Mouse (Mus musculus) mouse trophoblast stem cell (cell line): ENCODE measurements at regions not wholly inside any gene's neighbourhood (a gene's known extent, or its start where the extent isn't known, plus 50 kb on each side); places are given as distances from the start of the nearest gene placed in this dataset.

Experiments used
- in situ Hi-C, 2 experiments: fragments of 300-500 bp; cut with MseI, MboI; formaldehyde crosslinking; loops; 2 replicates in 1 of 2; 3 replicates in 1 of 2; pipeline ENCODE4 v1.15.1; 2025

GRCm38 (mm10) chr7:111242646-111243045, 159.8 kb upstream of the Eif4g2 start:
- in situ Hi-C loops: loop anchor here in 1 of 2 experiments (5.0 kb wide), 1 partner anchor 60 kb away; no protein-coding TSS in a partner anchor

DNA sequence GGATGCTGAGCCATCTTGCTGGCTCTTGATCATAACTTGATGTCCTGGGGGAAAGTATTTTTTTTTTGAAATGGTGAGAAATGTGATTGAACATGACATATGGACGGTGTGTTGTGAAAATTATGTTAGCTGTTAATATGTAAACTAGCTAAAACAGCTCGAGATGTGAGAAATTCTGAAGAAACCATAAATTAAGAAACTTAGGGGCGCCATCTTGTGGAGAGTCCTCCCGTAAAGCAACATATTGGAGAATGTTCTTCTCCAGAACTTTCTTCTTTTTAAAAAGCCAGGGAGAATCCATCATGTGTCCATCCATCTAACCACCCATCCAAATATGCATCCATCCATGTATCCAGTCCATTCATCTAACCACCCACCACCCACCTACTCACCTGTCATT, 158.7 kb upstream of the Eif4g2 start:
- in situ Hi-C loops: loop anchor here in 1 of 2 experiments (5.0 kb wide), 1 partner anchor 59 kb away; no protein-coding TSS in a partner anchor

- in situ Hi-C loops: loop anchor here in 1 of 2 experiments (5.0 kb wide), 1 partner anchor 58 kb away; no protein-coding TSS in a partner anchor
Measured at GRCm38 (mm10) chr7:111240234-111240826, 157.5 kb upstream of the Eif4g2 start.

DNA sequence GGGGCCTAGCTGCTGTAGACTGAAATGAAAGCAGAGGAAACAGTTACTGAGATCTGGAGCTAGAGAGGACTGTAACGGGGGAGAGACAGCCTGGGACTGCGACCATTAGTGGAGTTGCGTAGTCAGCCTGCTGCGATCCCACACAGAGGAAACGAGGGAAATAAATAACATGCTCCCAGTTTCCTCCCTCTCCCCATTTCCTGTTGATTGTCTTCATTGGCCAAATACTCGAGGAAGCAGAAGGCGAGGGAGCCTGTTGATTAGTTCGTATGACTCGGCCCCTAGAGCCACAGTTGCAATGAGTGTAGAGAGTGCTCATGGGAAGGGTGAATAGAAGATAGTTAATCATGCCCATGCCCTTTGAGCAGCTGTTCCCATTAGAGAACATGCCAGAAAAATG, 155.0 kb upstream of the Eif4g2 start:
- in situ Hi-C loops: no loop called here

DNA sequence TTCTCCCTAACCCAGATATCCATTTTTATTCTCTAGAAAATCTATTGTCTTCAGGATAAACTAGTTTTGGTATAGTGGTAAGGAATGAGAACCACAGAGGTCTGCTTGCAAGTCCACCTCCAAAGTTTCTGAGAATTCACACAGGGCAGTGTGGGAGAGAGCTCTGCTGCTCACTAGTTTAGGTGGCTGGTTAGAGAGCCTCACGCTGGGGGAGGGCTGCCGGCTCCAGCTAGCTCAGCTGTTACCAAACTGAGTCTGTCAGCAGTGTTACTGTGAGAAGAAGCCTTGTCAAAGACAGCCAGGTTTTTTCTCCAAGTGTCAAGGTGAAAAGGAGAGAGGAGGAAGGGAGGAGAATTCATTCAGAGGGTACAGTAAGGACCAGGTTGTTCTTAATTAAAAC, 147.8 kb upstream of the Eif4g2 start:
- in situ Hi-C loops: no loop called here

- in situ Hi-C loops: no loop called here
Measured at GRCm38 (mm10) chr7:111227082-111227481, 144.3 kb upstream of the Eif4g2 start.

DNA sequence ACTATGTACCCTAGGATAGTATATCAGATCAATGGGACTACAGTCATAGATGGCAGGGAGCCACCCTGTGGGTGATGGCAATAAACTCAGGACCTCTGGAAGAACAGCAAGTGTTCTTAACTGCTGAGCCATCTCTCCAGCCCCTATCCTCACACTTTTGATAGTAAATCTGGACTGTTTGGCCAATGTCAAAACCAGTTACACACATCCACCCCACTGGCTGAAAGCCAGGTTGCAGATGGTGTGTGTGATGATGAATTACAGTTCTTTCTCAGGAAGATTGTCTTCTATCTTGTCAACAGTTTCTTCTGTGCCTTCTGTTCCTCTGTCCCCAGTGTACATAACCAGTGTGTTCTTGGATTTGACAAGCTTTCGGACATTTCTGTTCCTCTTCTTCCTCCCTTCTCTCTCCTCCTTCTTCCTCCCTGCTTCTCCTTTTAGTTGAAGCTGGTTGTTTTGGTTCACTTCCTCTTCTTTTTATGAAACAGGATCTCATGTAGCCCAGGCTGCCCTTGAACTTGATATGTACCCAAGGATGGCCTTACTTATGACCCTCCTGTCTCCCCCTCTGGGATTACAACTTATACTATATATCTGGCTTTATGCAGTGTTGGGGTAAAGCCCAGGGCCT, 143.3 kb upstream of the Eif4g2 start:
- in situ Hi-C loops: no loop called here

DNA sequence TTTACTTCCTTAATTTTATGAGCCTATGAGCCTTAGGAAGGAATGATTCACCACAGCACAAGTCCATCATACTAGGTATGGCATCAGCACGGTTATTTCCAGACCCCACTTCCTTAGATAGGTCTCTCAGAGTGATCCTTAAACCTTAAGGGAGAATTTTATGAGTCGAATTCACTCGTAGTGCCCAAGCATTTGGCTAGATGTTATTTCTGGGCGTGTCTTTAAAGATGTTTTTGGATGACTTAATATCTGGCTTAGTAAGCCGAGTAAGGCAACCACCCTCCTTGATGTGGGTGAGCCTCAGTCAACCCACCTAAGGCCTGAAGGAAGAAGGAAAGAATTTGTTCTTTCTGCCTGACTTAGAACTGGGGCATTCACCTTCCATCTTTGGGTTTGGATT, 132.8 kb upstream of the Eif4g2 start:
- in situ Hi-C loops: no loop called here

GRCm38 (mm10) chr7:111214226-111214906, 131.5 kb upstream of the Eif4g2 start:
- in situ Hi-C loops: no loop called here

DNA sequence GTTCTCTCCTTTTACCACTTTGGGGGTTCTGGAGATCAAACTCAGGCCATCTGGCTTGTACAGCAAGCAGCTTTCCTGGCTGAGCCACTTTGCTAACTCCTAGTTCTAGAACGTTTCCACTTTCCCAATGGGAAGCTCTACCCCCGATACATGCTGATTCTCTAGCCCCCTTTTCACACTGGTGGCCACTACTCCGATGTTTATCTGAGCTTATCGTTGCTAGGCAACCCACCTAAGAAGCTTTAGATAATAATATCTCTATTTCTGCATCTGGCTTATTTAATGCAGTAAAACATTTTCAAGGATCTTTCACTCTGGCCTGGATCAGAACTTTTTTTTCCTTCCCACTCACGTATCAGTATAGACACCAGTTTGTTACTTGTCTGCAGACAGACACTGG, 129.4 kb upstream of the Eif4g2 start:
- in situ Hi-C loops: no loop called here

GRCm38 (mm10) chr7:111211641-111212040, 128.8 kb upstream of the Eif4g2 start:
- in situ Hi-C loops: no loop called here

DNA sequence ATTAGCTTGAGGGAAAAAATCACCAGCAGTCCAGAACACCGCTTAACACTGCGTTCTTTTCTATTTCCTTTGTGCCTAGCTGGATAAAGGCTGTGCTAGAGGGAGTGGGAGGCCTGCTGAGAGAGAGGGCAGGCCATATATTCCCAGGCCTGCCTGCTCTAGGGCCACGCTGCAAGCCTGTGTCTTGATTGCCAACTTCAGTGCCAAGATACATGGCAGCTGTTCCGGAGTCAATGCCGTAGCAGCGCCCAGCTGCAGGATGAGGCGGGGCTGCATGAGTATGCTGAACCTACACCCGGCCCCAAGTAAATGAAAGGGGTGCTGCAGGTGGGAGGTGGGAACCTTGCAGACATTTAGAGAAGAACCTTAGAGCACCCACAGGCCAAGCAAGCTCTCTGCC, 127.5 kb upstream of the Eif4g2 start:
- in situ Hi-C loops: no loop called here

GRCm38 (mm10) chr7:111205876-111206275, 123.0 kb upstream of the Eif4g2 start:
- in situ Hi-C loops: no loop called here

DNA sequence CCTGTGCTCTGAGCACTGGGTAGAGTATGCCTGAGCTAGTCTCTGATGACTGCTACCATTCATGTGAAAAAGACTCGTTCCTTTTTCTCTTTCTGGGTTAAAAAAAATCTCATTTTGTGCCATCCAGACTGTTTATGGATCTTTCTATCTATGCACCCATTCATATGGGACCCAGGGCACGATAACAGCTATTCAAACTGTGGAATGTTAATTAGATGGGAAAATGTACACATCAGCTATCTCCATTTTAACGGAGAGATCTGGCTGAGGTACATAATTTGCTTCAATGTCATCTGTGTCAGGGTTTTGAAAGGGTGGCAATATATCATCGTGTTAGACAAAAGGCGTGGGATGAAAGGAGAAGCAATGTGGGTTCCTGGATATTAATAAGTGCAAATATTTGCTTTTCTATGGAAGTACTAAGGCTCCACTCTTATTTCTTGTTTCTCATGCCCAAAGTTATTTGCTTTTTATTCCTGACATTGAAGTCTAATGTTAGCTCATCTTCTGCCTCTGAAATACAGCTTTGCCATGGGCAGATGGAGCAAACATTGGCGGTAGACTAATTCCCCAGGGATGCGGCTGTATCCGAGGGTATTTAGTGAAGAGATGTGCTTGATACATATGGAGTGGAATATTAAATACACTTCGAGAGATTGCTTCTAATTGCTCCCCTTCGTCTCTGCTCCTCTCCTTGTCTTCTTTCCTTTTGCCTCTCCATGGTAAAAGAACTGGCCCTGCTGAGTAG, 116.0 kb upstream of the Eif4g2 start:
- in situ Hi-C loops: no loop called here

DNA sequence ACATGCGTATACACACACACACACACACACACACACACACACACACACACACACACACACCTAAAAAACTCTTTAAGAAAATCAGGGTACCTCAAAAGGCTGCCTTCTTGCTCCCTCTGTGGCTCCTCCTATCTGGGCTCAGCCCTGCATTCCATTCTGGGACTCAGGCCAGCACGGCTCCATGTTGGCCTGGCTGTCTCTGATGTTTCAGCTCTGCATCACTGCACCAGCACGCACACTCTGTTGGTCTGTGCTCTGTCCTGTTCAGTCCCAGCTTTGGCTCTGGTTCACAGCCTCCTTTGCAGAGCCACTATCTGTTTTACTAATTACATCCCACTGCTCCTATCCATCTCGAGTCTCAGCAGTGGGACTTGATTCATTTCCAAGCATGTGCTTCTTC, 108.8 kb upstream of the Eif4g2 start:
- in situ Hi-C loops: no loop called here

DNA sequence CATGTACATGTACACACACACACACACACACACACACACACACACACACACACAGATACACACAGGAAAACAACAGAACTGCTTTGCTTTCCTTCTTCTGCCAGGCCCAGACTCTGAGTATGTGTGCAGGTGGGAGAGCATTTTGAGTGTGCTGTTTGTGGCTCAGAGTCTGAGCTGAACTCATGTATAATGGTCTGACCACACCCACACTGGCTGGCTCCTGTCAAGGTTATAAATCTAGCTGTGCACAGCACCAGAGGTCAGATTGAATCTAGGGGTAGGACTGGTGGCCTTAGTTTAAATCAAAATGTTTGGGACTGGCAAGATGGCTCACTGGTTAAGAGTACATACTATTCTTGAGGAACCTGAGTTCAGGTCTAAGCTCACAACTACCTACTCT, 108.4 kb upstream of the Eif4g2 start:
- in situ Hi-C loops: no loop called here

- in situ Hi-C loops: no loop called here
Measured at GRCm38 (mm10) chr7:111189731-111190130, 106.9 kb upstream of the Eif4g2 start.

DNA sequence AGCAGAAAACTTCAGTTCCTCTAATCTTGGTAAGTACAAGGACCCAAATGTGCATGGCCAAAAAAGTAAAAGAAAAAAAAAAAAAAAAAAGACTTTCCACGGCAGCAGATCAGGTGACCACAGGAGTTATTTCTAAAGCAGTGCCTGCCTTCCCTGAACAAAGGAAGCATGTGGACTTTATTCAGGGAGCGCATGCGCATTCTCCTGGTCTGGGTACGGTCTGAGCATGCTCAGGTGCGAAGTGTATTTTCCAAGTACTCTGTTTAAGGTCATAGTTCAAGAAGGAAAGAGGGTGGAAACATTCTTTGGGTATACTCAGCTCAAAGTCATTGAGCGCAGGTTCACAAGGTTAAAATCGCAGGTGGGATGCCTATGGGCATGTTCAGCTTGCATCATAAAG, 103.1 kb upstream of the Eif4g2 start:
- in situ Hi-C loops: no loop called here

DNA sequence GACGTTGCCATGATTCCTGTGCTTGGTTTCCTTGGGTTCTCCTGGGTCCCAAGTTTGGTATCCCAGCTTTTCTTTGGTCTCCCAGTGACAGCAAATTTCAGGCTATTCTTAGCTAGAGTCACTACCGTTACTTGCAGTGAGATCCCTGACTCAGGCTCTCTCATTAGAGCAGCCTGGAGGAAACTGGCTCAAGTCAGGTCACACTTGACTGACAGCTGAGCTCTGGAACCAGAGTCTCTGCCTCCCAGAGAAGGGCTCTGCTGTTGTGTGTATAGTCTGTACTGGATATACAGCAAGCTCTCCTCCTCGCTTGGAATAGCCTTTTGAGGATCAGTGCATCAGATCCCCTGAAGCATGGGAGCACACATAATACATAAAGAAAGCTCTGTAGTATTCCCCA, 100.7 kb upstream of the Eif4g2 start:
- in situ Hi-C loops: loop anchor here in 1 of 2 experiments (5.0 kb wide), 1 partner anchor 59 kb away; no protein-coding TSS in a partner anchor

GRCm38 (mm10) chr7:111182319-111182718, 99.5 kb upstream of the Eif4g2 start:
- in situ Hi-C loops: loop anchor here in 1 of 2 experiments (5.0 kb wide), 1 partner anchor 60 kb away; no protein-coding TSS in a partner anchor

GRCm38 (mm10) chr7:111179401-111180271, 96.8 kb upstream of the Eif4g2 start:
- in situ Hi-C loops: loop anchor here in 1 of 2 experiments (5.0 kb wide), 1 partner anchor 63 kb away; no protein-coding TSS in a partner anchor
